Mouse (Mus musculus) heart, adult 2 months (tissue): ENCODE data around the gene Prelid3b. TPM values are rescaled to one million over a fixed set of nuclear protein-coding genes. Genes with fewer than 3 reads are reported as not detected.

Source experiments
- DNase-seq, 2 experiments: peaks; one replicate each; pipeline ENCODE4 v3.0.0; 2021
- H3K27ac ChIP-seq: fragments of 200-600 bp; 2 replicates; pipeline ENCODE4 v1.8.1; 2022
- H3K27me3 ChIP-seq: fragments of 200-500 bp; 2 replicates; pipeline ENCODE4 v1.6.1; 2012; ENCODE audit warnings: mild to moderate bottlenecking, low read length, inconsistent platforms, mixed read lengths; ENCODE audit not compliant: control insufficient read depth, insufficient read depth
- H3K36me3 ChIP-seq: fragments of 200-500 bp; 2 replicates; pipeline ENCODE4 v1.6.1; 2012; ENCODE audit warnings: low read length, inconsistent platforms; ENCODE audit not compliant: control insufficient read depth, insufficient read depth
- H3K4me1 ChIP-seq: fragments of 200-500 bp; 2 replicates; pipeline ENCODE4 v1.6.1; 2011; ENCODE audit warnings: low read length; ENCODE audit not compliant: control insufficient read depth, insufficient read depth
- H3K4me3 ChIP-seq: fragments of 200-600 bp; 2 replicates; pipeline ENCODE4 v1.8.1; 2022
- H3K79me2 ChIP-seq: fragments of 200-500 bp; replicated peaks from 2 replicates; pipeline ENCODE4 v1.6.1; 2012; ENCODE audit warnings: mild to moderate bottlenecking, inconsistent platforms, low read length, moderate library complexity, mixed read lengths; ENCODE audit not compliant: control insufficient read depth, insufficient read depth
- H3K9ac ChIP-seq: fragments of 200-500 bp; 2 replicates; pipeline ENCODE4 v1.6.1; 2012; ENCODE audit warnings: low read depth, mild to moderate bottlenecking, control low read depth, inconsistent platforms, low read length, mixed read lengths
- CTCF ChIP-seq: fragments of 200-600 bp; IDR thresholded peaks from 2 replicates; pipeline ENCODE4 v1.8.1; 2022; ENCODE audit warnings: antibody characterized with exemption, mild to moderate bottlenecking, moderate library complexity
- EP300 ChIP-seq: fragments of 200-500 bp; IDR thresholded peaks from 2 replicates; pipeline ENCODE4 v1.6.1; 2011; ENCODE audit warnings: low read depth, low read length, control low read depth; ENCODE audit not compliant: insufficient read depth
- POLR2A ChIP-seq: fragments of 200-500 bp; IDR thresholded peaks from 2 replicates; pipeline ENCODE4 v1.6.1; 2011; ENCODE audit warnings: mild to moderate bottlenecking, low read depth, low read length, control low read depth; ENCODE audit not compliant: insufficient read depth
- WGBS: fragments of 180-500 bp; shearing (Covaris S2); methylation state at CpG from one replicate; pipeline ENCODE4 v1.1.7; 2018; 5-methylcytosine and 5-hydroxymethylcytosine counted together
- intact Hi-C: fragments of 180-260 bp; cut with DNase I; formaldehyde crosslinking; loops from one replicate; pipeline ENCODE4 v1.15.1; 2025
- polyA plus RNA-seq: library from polyadenylated mRNA; depleted of rRNA; stranded (reverse); fragments of >200 nt; gene quantifications from 2 replicates; pipeline ENCODE4 v1.2.3, GENCODE M21; 2012
- total RNA-seq, 2 experiments: library from RNA; stranded (reverse); gene quantifications; 2 replicates each; pipeline ENCODE4 v1.2.3; 2021

The Prelid3b gene
- total and polyA plus RNA-seq, 3 experiments = 53.1 to 58.8 (median 57.8) TPM

- TF ChIP-seq EP300 (no peak), CTCF (no peak), POLR2A (no peak)
- intact Hi-C loops = no loop called here
- DNase-seq = no peak
Measured at GRCm38 (mm10) chr2:174509825-174510224, 36.9 kb upstream of the Prelid3b start.

GRCm38 (mm10) chr2:174507998-174508397, 35.1 kb upstream of the Prelid3b start:
- H3K79me2 ChIP-seq = no peaks in the 10 kb centered on the region
- H3K4me3 ChIP-seq = no peak overlapping the region
- no peaks in the 10 kb centered on the region for H3K4me1 ChIP-seq
- H3K36me3 ChIP-seq = no peaks in the 10 kb centered on the region
- TF ChIP-seq EP300 (no peak), CTCF (no peak), POLR2A (no peak)
- H3K9ac ChIP-seq = no peak overlapping the region
- H3K27ac ChIP-seq = no peak overlapping the region
- no peak for DNase-seq
- intact Hi-C loops = no loop called here
- no peaks in the 10 kb centered on the region for H3K27me3 ChIP-seq
- WGBS = 89% methylated on average over 4 of the region's 4 CpGs

More at GRCm38 (mm10) chr2:174509825-174510224, 36.9 kb upstream of the Prelid3b start:
- no peaks in the 10 kb centered on the region for H3K27me3 ChIP-seq
- H3K9ac ChIP-seq = no peak overlapping the region
- H3K27ac ChIP-seq = no peak overlapping the region
- H3K79me2 ChIP-seq = no peaks in the 10 kb centered on the region
- no peaks in the 10 kb centered on the region for H3K36me3 ChIP-seq
- no peak overlapping the region for H3K4me3 ChIP-seq
- no peaks in the 10 kb centered on the region for H3K4me1 ChIP-seq
- 90% methylated on average over 8 of the region's 8 CpGs for WGBS

GRCm38 (mm10) chr2:174502831-174503460, 30.1 kb upstream of the Prelid3b start:
- Histone ChIP-seq H3K4me1 (no peaks in the 10 kb centered on the region), H3K36me3 (no peaks in the 10 kb centered on the region), H3K4me3 (no peak overlapping the region), H3K27me3 (no peaks in the 10 kb centered on the region), H3K27ac (no peak overlapping the region), H3K79me2 (no peaks in the 10 kb centered on the region), H3K9ac (no peak overlapping the region)
- WGBS = 51% methylated on average over 25 of the region's 25 CpGs
- TF ChIP-seq POLR2A = no peak
- no peak for TF ChIP-seq EP300
- no peak for TF ChIP-seq CTCF
- intact Hi-C loops = no loop called here
- no peak for DNase-seq

- intact Hi-C loops = no loop called here
- no peaks in the 10 kb centered on the region for H3K79me2 ChIP-seq
Measured at GRCm38 (mm10) chr2:174502321-174502720, 29.4 kb upstream of the Prelid3b start.

GRCm38 (mm10) chr2:174501517-174501916, 28.6 kb upstream of the Prelid3b start:
- Histone ChIP-seq H3K4me3 (no peak overlapping the region), H3K79me2 (no peaks in the 10 kb centered on the region), H3K9ac (no peak overlapping the region), H3K27me3 (no peaks in the 10 kb centered on the region), H3K36me3 (no peaks in the 10 kb centered on the region), H3K4me1 (no peaks in the 10 kb centered on the region), H3K27ac (no peak overlapping the region)
- no peak for DNase-seq
- WGBS = 89% methylated on average over 8 of the region's 8 CpGs
- TF ChIP-seq CTCF (no peak), POLR2A (no peak), EP300 (no peak)
- intact Hi-C loops = no loop called here

More at GRCm38 (mm10) chr2:174502321-174502720, 29.4 kb upstream of the Prelid3b start:
- Histone ChIP-seq H3K27ac (no peak overlapping the region), H3K4me3 (no peak overlapping the region), H3K9ac (no peak overlapping the region), H3K4me1 (no peaks in the 10 kb centered on the region), H3K36me3 (no peaks in the 10 kb centered on the region), H3K27me3 (no peaks in the 10 kb centered on the region)
- TF ChIP-seq EP300 (no peak), CTCF (no peak), POLR2A (no peak)
- DNase-seq = no peak
- 60% methylated on average over 5 of the region's 5 CpGs for WGBS

- 90% methylated on average over 14 of the region's 14 CpGs for WGBS
- no peak for DNase-seq
- H3K4me3 ChIP-seq = no peak overlapping the region
- H3K79me2 ChIP-seq = no peaks in the 10 kb centered on the region
- no peaks in the 10 kb centered on the region for H3K27me3 ChIP-seq
- H3K4me1 ChIP-seq = no peaks in the 10 kb centered on the region
- intact Hi-C loops = no loop called here
- TF ChIP-seq CTCF = no peak
- TF ChIP-seq EP300 = no peak
- no peak for TF ChIP-seq POLR2A
- H3K27ac ChIP-seq = no peak overlapping the region
- H3K36me3 ChIP-seq = no peaks in the 10 kb centered on the region
- H3K9ac ChIP-seq = no peak overlapping the region
Measured at GRCm38 (mm10) chr2:174500814-174501503, 28.1 kb upstream of the Prelid3b start.
